Mouse (Mus musculus): ENCODE measurements around the gene Eef2k. TPM values are rescaled to one million over a fixed set of nuclear protein-coding genes. Genes with fewer than 3 reads are reported as not detected.
"Not testable (repeated sequence)": the region's sequence is repeated elsewhere in the genome, so short reads cannot be mapped to it uniquely, and the experiment has no call there.

Eef2k gene
- total RNA-seq, 2 experiments from 2014 or later = 11.1 to 26.1 TPM

DNA sequence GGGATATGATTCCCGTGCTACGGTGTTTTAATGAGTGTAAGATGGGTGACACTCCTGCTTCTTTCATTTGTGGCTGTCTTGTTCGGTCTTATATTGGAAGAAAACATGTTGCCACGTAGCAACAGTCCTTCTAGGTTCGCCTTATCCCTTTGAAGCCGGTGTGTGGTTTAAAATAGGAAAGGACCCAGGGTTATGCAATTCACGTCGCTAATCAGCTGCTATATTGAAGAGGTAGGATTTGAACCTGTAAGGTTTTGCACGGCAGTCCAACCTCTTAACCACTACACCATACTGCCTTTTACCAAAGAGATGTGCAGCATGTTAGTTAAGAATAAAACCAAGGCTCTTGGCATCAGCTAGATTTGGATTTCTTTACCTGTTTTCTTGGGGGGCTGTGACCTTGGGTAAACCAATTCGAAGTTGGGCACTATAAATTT, 75.9 kb downstream of the Eef2k start:
- peak; percentile 75 for ATAC-seq (ENCODE audit: poor library complexity, severe bottlenecking)

DNA sequence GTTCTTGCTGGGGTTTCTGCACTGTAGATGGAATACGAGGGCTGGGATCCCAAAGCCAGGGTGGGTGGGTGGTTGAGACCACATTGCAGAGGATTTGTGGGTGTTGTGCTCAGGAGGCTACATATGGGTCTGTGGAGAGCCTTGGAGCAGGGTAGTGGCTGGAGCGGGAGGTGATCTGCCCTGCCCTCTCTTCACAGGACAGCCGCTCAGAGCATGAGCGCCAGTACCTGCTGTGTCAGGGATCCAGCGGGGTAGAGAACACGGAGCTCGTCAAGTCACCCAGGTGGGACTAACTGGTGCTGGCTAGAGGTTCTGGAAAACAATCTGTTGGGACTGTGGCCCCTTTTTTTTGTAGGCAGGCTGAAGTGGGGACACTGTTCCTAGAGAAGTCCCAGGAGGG, 90.5 kb downstream of the Eef2k start:
- no peak for ATAC-seq (ENCODE audit: poor library complexity, severe bottlenecking)

GRCm38 (mm10) chr7:120933680-120934195, 91.1 kb downstream of the Eef2k start:
- no peak for ATAC-seq (ENCODE audit: poor library complexity, severe bottlenecking)

GRCm38 (mm10) chr7:120934716-120935115, 92.1 kb downstream of the Eef2k start:
- peak; percentile 93 for ATAC-seq (ENCODE audit: poor library complexity, severe bottlenecking)

DNA sequence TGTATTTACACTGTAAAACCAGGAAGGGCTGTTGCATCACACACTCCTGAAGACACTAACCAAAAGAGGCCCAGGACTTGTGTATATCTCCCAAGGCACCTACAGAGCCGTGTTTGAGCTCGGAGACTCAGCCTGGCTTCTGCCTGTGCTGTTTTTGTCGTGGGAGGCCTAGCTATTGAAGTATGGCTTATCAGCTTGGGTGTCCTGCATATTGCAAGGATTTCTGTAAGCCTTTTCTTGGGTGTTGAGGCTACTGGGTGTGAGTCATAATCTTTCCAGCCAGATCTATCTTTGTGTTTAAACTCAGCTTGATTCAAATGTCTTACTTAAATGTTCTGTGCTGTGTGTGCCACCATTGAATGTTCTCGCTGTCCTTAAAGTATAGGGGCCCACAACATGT, 93.9 kb downstream of the Eef2k start:
- ATAC-seq (ENCODE audit: poor library complexity, severe bottlenecking) = no peak

DNA sequence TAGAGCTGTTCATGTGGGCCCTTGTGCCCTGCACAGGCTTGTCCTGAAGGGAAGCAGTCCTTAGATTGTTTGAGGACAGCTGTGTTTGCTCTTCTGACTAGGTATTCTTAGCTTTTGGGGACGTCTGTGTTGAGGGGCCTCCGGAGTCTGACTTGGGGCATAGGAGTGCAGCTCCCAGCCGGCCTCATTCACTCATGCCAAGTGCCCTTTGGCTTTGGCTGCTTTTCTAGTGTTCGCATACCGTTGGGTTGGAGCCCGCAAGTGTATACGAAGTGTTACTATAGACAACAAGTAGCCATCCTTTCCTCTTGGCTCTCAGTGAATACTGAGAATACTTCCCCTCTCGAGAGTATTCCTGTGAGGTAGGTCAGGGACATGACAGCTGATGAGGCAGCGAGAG, 95.6 kb downstream of the Eef2k start:
- no peak for ATAC-seq (ENCODE audit: poor library complexity, severe bottlenecking)

DNA sequence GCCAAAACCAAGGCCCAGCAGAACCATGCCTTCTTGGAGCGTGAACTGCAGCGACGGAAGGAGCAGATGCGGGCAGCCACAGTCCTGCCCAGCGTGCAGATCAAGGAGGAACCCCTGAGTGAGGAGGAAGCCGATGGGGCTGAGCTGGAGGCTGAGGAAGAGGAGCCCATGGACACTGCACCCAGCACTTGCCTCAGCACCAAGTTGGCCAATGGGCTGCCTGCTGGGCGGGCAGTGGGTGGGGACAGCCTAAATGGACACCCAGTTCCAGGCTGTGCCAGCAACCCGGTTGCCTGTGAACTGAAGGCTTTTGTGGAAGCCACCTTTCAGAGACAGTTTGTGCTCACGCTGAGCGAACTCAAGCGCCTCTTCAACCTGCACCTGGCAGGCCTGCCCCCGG, 97.7 kb downstream of the Eef2k start:
- no peak for ATAC-seq (ENCODE audit: poor library complexity, severe bottlenecking)

DNA sequence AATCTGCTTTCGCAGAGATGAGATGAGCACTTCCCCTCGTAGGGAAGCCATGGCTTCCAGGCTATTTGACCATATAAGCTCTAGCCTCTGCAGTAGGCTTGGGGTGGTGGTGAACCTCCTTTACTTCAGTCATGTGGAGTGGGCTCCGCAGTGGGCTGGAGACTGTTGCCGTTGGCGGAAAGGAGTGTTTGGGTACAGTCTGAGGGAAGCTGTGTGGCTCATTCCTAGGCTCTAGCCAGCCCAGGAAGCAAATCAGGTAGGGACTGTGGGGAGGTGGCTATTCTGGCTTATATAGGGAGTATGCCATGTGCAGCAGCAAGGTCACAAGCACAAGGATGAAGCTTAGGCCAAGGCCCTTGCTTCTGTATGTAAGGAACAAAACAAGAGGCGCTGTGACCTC, 98.6 kb downstream of the Eef2k start:
- ATAC-seq (ENCODE audit: poor library complexity, severe bottlenecking) = no peak

DNA sequence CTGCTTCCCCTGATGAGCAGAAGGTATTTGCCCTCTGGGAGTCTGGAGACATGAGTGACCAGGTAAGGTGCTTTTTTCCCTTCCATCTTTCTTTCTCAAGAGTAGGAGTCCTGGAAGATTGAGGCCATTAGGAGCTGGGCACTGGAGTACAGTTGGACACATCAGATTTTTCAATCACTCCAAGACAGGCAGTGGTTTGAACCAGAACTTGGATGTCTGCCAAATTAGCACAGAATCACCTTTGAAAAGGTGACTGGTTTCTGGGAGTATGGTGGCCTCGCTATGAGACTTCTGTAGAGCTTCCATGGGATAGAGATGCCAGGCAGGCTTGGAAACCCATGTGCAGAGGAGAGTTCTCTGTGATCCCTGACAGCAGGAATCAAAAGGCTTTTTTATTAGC, 99.9 kb downstream of the Eef2k start:
- ATAC-seq (ENCODE audit: poor library complexity, severe bottlenecking) = no peak

- no peak for ATAC-seq (ENCODE audit: poor library complexity, severe bottlenecking)
Observed at GRCm38 (mm10) chr7:120943936-120944509, 101.4 kb downstream of the Eef2k start.

GRCm38 (mm10) chr7:120953591-120953990, 111.0 kb downstream of the Eef2k start:
- ATAC-seq (ENCODE audit: poor library complexity, severe bottlenecking) = not testable (repeated sequence)

Other genes with a start within 250 kb of the Eef2k start
- 143 and 172 TPM in 2 replicates for gene Uqcrc2, start 207.7 kb upstream of the Eef2k start, total RNA-seq (2015)
- 115 and 116 TPM in 2 replicates for gene Uqcrc2, start 207.7 kb upstream of the Eef2k start, total RNA-seq (2017)
- not detected in 2 replicates for gene Pdzd9, start 172.5 kb upstream of the Eef2k start, total RNA-seq (2015)
- gene Pdzd9, start 172.5 kb upstream of the Eef2k start, total RNA-seq (2017) = not detected in 2 replicates
- gene Mosmo, start 165.2 kb upstream of the Eef2k start, total RNA-seq (2015) = 19.6 and 21.1 TPM in 2 replicates
- 8.0 and 11.6 TPM in 2 replicates for gene Mosmo, start 165.2 kb upstream of the Eef2k start, total RNA-seq (2017)
- 0.11 TPM in 1 of 2 replicates, not detected in the other for gene Vwa3a, start 103.5 kb upstream of the Eef2k start, total RNA-seq (2015)
- not detected in 2 replicates for gene Vwa3a, start 103.5 kb upstream of the Eef2k start, total RNA-seq (2017)
- not detected in 2 replicates for gene Gm5737, start 30.5 kb upstream of the Eef2k start, total RNA-seq (2015)
- not detected in 2 replicates for gene Gm5737, start 30.5 kb upstream of the Eef2k start, total RNA-seq (2017)
- 4.6 and 5.3 TPM in 2 replicates for gene Polr3e, start 74.9 kb downstream of the Eef2k start, total RNA-seq (2015)
- 9.8 and 11.6 TPM in 2 replicates for gene Polr3e, start 74.9 kb downstream of the Eef2k start, total RNA-seq (2017)
- 2.5 and 3.9 TPM in 2 replicates for gene Cdr2, start 139.5 kb downstream of the Eef2k start, total RNA-seq (2015)
- 4.3 and 6.8 TPM in 2 replicates for gene Cdr2, start 139.5 kb downstream of the Eef2k start, total RNA-seq (2017)
- not detected in 2 replicates for gene Mfsd13b, start 139.7 kb downstream of the Eef2k start, total RNA-seq (2015)
- gene Mfsd13b, start 139.7 kb downstream of the Eef2k start, total RNA-seq (2017) = 3.1 TPM in 1 of 2 replicates, not detected in the other
- gene Mettl9, start 191.6 kb downstream of the Eef2k start, total RNA-seq (2015) = 106 and 115 TPM in 2 replicates
- 138 and 164 TPM in 2 replicates for gene Mettl9, start 191.6 kb downstream of the Eef2k start, total RNA-seq (2017)
- gene Igsf6, start 231.7 kb downstream of the Eef2k start, total RNA-seq (2015) = 544 and 557 TPM in 2 replicates
- gene Igsf6, start 231.7 kb downstream of the Eef2k start, total RNA-seq (2017) = 478 and 480 TPM in 2 replicates
- 0.36 and 0.42 TPM in 2 replicates for gene Otoa, start 238.8 kb downstream of the Eef2k start, total RNA-seq (2015)
- 0.11 and 0.24 TPM in 2 replicates for gene Otoa, start 238.8 kb downstream of the Eef2k start, total RNA-seq (2017)

All from megakaryocyte, adult 5-6 weeks (primary cell).